Mouse (Mus musculus) retina, embryonic 14.5 days (tissue): ENCODE data around the gene Nrxn3.

Source experiments
- DNase-seq: peaks from one replicate; pipeline ENCODE4 v3.0.0-alpha.2; 2015; ENCODE audit warnings: low spot score

Gene Nrxn3

DNA sequence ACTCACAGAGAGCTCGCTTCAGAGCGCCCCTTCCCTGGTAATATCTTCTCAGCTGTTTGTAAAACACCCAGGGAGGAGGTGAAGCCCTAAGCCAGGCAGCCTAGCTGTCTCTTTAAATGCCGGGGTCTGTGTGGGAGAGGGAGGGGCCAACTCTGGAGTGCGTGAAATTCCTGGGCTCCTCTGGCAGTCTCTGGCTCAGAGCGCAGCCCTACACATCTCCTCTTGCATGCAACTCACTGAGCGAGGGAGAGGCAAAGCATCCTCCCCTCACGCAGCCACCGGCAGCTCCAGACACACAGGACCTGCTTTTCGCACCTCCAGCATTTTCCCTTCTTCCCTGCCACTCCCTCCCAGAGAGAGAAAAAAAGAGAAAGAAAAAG lies at the start of gene Nrxn3:
Gene Nrxn3 (plus strand): TSS at position 186 of the 380 bp plus-strand sequence.
- DNase-seq: peak; percentile 82

DNA sequence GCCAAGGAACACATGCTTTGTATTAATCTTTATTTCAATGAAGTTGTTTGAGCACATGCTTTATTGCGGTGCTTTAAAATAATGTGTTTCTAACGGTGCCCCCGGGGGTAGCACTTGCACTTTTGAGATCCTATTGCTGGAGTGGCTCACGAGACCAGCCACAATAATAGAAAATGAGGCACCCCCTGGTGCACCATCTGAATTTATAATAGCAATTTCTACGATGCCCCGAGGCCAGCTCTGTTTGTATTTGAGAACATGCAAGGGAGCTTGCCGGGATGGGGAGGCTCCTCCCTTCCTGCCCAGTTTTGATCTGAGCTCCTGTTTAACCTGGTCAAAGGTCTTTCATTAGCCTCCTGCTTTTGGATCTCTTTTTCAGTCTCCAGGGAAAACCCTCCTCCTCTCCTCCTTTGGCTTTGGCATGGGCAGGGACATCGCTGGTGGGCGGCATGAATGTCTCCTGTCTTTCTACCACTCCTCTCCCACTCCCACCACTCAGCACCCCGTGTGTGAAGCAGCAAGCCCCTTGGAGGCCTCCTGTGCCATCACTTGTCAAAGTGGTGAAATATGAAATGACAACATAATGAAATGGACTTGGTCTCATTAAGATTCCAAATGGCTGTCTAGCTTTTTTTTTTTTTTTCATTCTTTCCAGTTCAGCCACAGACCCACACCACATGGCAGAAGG lies 18.4 kb upstream of the Nrxn3 start:
- no peak for DNase-seq

DNA sequence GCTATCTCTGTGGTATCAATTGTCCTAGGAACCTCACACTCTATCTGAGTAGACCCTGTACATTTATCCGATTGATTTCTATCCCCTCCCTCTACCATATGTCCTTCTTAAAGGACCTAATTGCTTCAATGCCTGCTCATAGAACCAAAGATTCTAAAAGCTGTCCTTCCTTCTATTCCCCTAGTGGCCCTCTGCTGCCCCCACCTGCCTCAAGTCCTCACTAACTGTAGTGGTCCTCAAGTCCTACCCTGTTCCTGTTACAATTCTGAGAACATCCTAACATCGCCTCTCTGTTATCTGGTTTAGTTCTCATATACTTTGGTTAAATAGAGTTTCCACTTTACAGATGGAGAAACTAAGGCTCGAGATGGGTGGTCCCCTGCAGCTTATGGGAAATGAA lies 16.7 kb upstream of the Nrxn3 start:
- DNase-seq: peak; percentile 38

DNA sequence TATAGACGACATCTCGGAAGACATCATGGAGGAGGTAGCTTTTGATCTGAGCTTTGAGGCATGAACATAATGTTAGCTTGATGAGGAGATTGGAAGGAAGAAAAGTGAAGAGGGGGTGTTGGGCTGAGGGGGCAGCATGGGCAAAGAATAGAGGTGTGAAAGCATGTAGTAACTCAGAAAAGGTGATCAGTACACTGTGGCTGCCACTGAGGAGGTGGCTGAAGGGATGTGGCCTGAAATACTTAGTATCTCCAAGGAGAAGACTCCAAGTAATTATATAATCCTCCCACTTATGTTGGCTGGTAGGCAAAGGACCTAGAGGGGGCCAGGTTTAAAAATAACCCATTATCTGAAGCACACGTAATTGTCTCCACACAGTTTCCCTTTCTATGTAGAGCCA lies 14.9 kb upstream of the Nrxn3 start:
- no peak for DNase-seq

DNA sequence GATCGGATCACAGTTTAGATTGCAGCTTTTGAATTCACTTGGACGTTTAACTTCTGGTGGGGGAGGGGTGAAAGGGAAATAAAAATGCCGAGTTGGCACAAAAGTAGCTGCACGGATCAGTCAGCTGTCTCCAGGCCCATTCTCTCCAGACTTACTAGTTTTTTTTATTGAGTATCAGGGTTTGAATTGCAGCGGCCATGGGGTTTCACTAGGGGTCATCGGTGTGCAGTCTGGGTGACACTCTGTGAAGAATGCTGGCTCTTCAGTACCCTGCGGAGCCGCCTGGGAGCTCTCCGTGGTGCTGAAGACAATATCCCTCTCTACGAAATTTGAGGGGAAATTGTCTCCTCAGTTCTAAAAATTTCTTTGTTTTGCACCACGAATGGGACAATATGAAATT lies 13.5 kb upstream of the Nrxn3 start:
- DNase-seq: peak; percentile 94

DNA sequence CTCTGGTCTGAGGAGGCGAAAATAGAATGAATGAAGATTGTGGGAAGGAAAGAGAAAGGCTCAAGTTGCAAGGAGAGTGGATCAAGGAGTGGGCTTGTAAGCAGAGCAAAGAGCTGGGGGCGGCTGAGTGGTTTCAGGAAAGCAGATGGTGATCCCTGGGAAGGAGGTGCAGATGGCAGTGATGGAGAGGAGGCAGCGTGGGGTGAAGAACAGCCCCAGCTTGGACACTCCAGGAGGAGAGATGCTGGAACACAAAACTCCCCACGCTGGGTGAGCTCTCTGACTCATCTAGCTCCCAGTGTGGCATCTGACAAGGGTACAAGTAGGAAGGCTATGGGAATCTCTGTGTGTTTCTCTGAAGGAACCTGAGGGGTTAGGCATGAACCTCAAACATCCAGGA lies 9.2 kb upstream of the Nrxn3 start:
- no peak for DNase-seq

DNA sequence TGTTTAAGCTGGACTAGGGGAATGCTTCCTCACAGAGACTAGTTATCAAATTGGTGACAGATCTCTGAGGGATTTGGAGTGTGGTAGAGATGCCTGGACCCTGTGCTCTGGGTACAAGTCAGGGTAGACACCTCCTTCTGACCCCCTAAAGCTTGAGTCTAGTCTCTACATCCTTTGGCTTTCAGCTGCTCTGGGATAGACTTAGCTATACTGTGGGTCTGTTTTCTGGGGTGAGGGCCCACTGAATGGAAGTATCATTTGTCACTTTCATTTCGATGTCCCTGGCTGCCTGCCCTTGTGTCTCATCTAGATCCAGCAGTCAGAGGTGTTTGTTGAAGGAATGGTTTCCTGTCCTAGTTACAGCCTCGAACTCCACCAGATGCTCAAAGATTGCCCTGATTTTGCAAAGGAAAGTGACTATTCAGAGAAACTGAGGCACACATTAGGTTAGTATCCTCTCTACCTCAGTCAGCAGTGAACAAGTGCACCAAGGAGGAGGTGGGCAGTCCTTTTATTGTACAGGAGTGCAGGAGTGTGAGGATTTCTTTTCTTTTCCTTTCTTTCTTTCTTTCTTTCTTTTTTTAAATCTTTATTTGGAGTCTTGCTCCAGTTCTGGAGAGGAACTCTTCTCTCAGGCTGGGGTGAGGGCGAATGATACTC lies 515 bp upstream of the Nrxn3 start:
- DNase-seq: no peak

DNA sequence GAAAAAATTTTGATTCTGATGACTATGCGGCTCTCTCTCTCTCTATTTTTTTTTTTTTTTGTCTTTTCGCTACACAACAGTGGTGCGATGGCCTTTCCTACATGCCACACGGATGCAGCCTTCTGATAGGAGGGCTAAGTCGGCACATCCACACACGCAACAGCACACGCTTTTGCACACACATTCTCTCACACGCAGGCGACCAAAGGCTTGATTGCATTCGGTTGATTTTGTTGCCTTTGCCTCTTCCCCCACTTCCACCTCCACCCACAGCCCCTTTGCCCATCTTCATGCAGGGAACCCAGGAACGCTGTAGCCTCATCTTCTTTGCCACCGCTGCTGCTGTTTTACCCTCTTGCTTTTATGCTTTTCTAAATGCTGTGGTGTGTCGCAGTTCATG lies 3.6 kb downstream of the Nrxn3 start:
- no peak for DNase-seq

DNA sequence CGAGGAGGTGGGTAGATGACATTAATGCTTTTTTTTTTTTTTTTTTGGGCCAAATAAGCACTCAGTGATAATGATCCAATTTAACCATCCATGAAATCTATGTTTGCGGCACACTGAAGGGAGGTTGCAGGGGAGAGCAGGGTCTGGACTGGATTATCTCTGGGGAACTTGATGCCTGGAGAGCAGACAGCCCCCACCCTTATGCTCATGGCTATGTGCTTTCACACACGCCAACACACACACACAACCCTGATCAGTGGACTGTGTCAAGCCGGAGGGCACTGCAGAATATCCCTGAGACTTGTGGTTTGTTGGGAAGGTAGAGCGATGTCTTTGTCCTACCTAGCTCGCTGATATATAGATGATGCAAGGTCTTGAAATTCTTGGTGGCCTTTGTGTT lies 4.1 kb downstream of the Nrxn3 start:
- DNase-seq: peak; percentile 51

DNA sequence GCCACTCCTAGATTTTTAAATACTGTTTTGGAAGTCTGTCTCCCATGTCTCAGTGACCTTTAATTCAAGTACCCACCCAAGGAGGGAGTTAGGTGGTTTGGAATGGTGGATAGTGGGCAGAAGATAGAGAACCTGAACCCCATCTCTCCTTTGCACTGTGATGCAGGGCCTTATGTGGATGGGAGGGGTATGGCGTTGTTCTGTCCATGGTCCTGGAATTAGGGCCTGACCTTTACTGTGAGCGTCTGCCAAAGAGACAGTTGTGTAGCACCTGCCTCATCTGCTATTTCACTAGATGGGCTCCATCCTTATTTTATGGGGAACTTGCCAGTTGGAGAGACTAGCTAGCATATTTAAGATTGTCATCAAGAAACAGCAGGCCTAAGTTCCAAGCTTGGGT lies 8.0 kb downstream of the Nrxn3 start:
- no peak for DNase-seq

DNA sequence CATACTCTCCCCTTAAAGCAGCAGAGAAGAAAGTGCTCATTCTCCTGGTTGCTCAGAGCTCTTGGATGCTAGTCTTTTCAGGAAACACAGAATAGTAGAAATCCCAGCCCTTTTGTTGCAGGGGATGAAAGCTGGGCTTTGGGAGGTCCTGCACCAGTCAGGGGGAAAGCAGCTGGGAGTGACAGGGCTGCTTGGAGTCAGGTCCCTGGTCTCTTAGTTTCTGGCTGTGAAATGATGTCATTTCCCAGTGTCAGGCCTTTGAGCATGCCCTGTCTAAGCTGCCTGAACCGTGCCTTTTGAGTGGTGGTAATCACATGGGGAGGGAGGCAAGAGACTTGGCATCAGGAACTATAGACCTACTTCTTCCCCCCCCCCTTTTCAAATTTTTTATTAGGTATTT lies 12.4 kb downstream of the Nrxn3 start:
- DNase-seq: no peak

DNA sequence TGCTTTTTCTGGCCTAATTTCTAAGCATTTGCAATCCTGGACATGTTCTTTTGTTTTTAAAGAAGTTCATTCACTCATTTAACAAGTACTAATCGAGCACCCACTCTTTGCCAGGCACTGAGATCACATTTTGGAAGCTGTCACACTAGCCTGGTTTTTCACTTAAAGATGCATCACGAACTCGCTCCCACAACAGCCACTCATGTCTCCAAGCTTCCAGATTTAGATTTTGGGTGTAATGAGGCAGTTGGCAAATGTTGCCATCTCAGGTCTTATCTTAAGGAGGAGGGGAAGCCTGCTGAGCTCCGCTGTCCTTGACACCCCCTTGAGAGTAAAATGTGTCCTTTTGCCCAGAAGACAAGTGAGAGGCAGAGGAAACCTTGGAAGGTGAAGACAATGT lies 14.4 kb downstream of the Nrxn3 start:
- DNase-seq: no peak

DNA sequence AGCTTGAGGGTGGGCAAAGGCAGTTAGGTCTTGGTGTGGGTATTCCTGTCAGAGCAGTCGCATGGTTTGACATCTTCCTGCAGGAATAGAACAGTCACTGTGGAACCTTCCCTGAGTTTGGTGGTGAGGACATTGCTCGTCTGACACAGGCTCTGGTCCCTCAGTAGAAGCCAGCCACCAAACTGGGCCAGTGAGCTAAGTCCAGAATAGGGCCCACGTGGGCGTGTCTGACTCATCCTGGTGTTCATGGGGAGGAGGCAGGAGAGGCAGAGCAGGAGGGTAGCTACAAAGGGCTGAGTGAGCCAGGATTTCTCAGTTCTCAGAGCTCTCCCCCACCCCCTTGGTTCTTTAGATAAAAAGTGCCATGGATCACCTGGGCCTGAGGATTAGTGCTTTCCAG lies 15.9 kb downstream of the Nrxn3 start:
- DNase-seq: no peak

DNA sequence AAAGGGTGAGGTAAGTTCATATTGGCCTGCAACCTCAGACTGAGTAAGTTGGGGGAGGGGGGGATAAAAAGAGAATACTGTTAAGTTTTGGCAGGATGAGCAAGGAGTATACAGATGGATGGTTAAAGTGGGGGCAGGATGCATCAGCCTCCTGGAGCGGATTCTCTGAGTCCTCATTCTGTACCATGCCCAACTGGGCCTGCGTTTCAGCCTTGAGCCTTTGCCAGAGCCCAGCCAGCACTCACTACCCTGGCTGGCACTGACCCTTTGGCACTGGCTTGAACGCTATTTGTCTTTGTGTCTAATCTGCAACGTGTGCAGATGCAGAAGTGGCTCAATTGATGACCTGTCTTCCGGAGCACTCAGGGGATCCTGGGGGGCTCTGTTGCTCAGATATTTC lies 24.1 kb downstream of the Nrxn3 start:
- DNase-seq: no peak

DNA sequence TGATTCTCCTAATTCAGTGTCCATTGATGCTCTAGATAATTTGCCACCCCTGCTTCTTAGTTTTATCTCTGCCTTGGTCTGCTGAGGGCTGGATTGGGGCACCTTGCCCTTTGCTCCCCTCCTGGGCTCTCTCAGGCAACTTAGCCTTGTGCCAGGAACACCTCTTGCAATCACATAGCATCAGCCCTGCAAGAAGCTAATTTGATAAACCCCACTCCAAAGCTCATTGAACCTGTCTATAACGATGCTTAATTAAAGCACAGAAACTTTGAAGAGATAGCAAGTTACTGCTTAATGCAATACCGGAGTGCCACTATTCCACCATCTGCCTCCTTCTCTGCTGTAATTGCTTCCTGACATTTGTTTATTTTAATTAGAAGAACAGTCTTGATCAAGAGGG lies 42.1 kb downstream of the Nrxn3 start:
- DNase-seq: no peak

DNA sequence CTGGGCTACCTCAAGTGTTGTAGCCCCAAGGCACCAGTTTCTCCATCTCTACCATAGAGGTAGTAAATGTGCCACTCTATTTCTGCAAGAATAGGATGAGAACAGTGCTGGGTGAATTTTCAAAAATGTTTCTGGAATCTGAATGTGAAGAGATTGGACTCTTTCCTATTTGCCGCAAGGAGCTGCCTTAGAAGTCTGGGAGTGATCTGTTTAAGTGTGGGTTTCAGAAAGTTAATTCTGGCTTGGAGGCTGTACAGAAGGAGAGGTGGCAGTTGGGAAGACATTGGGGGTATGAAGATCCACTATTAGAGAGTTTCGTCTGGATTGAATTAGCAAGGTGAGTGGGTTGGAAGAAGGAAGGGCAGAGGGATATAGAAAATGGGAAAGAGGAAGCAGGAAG lies 52.0 kb downstream of the Nrxn3 start:
- no peak for DNase-seq

DNA sequence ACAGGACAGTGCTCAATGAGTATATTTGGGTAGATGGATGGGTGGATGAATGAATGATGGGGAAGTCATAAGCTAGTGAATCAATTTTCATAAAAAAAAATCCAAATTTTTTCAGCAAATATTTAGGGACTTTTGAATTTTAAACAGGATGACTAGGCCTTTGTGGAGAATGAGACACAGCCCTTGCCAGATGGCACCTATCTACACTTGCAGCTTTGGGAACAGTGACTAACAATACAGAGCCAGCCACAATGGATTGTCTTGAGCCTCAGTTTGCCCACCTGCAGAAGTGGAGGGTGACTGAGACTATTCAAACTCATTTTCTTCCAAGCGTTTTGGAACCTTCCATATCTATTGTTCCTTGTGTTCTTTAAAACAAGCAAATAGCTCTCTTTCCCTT lies 55.4 kb downstream of the Nrxn3 start:
- no peak for DNase-seq

DNA sequence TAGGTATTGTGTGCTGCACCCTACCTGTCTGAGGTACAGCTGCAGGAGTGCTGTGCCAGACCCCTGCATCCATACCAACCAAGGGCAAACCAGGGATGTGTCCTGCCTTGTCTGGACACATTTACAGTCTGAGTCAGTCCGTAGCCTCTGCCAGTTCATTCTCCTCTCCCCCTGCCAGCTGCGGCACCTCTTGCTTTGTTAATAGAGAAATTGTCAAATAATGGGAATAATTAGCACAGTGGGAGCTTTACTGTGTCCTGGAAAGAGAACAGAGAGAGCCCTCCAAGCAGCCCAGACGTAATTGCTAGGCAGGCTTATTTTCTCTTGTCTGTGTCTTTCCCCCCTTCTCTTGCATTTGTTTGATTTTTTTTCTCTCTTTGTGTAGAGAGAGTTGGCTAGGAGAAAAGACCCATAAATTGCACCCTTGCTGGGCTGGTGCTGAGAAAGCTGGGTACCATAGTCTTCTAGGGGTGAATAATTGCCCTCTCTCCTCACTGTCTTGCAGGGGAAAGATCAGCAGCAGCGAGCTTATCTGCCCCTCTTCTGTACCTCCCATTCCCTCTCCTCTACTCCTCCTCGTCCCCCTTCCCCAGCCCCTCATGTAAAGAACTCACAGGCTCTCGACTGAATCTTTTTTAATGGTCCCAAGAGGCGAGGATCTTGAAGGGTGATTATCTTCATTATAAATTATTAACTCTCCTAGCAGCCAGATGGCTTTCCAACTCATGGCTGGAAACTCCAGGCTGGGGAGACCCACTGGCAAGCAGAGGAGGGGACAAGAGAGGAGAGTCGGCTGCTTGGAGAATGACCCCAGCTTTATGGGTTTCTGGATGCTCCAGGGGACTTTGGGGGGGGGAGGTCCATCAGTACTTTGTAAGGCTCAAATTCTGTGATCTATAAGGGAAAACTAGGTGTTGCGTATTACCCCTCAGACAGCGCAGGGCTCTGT lies 61.8 kb downstream of the Nrxn3 start:
- DNase-seq: peak; percentile 74

DNA sequence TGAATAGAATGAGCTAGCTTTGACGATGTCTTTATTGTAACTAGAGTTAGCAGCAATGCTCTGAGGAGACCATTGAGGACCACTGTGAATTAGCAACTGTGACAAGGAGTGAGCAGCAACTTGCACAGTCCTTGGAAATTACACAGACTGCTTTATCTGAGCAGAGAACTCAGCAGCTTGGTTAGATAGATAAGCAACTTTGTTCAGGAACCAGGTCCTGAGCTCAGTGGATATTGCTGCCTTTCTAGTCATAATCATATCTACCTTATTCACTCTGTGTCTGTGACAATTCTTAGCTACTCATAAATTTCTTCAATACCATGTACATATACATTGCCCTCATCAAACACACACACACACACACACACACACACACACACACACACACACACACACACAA lies 70.6 kb downstream of the Nrxn3 start:
- no peak for DNase-seq

DNA sequence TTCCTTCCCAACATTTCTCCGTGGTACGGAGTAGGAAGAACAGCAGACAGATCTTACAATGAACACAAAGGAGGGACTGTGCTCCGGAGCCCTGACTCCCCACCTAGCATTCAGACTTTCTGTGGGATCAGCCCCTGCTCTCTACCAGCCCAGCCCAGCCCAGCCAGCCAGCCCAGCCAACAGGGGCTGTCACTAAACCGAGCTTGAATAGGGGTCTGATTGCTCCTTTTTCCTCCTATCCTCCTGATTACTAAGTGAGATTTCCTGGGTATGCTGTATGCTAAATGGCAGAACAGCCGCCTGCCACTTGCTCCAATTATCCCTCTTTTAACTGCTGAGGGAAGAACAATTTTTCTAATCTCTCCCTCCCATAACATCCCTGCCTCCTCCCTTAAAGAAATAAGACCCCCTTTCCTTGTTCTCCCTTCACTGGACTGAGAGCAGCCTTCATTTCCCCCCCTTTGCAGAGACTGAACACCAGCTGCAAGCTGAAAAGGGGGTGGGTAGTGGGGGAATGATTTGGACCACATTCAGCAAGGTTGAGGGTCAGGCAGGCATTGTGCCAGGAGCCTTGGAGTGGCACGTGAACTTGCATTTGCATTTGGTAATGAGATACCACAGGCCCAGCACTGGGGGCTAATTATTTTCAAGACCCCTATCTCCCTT lies 78.4 kb downstream of the Nrxn3 start:
- peak; percentile 52 for DNase-seq

DNA sequence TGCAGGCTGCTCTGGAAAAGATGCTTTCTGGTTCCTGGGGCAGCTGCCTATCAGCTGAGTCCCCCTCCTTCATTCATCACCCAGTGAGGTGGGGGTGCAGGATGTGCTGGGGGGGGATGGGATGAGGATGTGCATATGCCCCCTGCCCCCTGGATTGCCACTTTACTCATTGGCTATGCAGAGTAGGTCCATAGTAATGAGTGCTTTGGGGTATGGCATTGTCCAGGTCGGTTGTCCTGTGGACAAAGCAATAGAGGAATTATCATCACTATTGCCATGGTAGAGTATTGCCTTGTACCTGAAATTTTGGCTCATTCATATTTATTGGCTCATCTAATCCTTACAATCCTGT lies 79.0 kb downstream of the Nrxn3 start:
- no peak for DNase-seq

DNA sequence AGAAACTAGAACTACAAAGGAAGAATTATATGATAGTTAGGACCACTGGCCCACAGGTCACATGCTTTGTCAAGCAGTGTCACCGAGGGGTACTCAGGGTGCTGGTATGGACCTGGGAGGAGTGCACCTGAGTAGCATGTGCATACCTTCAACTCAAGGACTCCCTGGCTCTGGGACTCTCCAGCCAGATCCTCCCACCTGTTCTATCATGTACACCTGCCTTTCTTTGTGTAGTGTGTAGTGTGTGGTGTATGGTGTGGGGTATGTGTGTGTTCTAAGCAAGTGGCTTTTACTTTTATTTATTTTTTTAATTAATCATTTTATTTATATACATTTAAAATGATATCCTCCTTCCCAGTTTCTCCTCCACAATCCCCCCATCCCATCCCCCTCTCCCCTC lies 86.3 kb downstream of the Nrxn3 start:
- DNase-seq: no peak

DNA sequence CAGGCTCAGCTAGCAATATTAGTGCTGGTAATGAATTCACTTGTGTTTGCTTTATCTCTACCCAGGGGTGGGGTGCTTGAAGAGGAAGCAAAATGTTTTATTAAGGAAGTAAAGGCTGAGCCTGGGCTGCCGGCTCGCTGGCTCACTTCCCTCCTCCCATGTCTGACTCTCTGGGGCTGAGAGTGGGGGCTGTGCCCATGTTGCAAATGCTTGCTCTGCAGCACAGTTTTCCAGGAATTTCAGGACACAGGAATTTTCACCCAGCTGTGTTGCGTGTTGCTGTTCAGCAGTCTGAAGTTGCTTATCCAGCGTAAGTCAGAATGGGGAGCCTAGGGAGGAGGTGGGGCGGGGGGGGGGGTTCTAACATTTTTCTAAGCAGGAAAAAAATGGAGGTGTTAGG lies 89.5 kb downstream of the Nrxn3 start:
- DNase-seq: no peak
